Mouse (Mus musculus) hindbrain, embryonic 10.5 days (tissue): ENCODE measurements around the gene Olfr651. TPM values are rescaled to one million over a fixed set of nuclear protein-coding genes. Genes with fewer than 3 reads are reported as not detected.
A peak's percentile ranks its signal among the peaks of the same experiment; 100 is the strongest.
"Not testable (repeated sequence)": the region's sequence is repeated elsewhere in the genome, so short reads cannot be mapped to it uniquely, and the experiment has no call there.

ENCODE experiments used
- DNase-seq: peaks from one replicate; pipeline ENCODE4 v3.0.0-alpha.2; 2017; ENCODE audit warnings: low spot score
- H3K27ac ChIP-seq: fragments of 300-500 bp; sonication (generic); 2 replicates; pipeline ENCODE4 v1.5.1; 2016; ENCODE audit warnings: mild to moderate bottlenecking, moderate library complexity
- H3K27me3 ChIP-seq: fragments of 300-500 bp; sonication (generic); 2 replicates; pipeline ENCODE4 v1.6.1; 2016; ENCODE audit warnings: mild to moderate bottlenecking; ENCODE audit not compliant: poor library complexity, insufficient read depth, severe bottlenecking
- H3K36me3 ChIP-seq: fragments of 300-500 bp; sonication (generic); 2 replicates; pipeline ENCODE4 v1.6.1; 2016; ENCODE audit warnings: mild to moderate bottlenecking, moderate library complexity
- H3K4me1 ChIP-seq: fragments of 300-500 bp; sonication (generic); replicated peaks from 2 replicates; pipeline ENCODE4 v1.6.1; 2016; ENCODE audit warnings: mild to moderate bottlenecking
- H3K4me3 ChIP-seq: fragments of 300-500 bp; sonication (generic); 2 replicates; pipeline ENCODE4 v1.5.1; 2016; ENCODE audit warnings: mild to moderate bottlenecking, moderate library complexity
- H3K9me3 ChIP-seq: fragments of 300-500 bp; sonication (generic); 2 replicates; pipeline ENCODE4 v1.6.1; 2016; ENCODE audit warnings: mild to moderate bottlenecking, moderate library complexity
- WGBS: fragments of 180-500 bp; shearing (Covaris S2); methylation state at CpG from one replicate; pipeline ENCODE4 v1.1.7; 2016; 5-methylcytosine and 5-hydroxymethylcytosine counted together
- polyA plus RNA-seq: library from polyadenylated mRNA; unstranded; fragments of >200 nt; fragmentation: Nextera tagmentation; extraction: Ambion mirVana; gene quantifications from 2 replicates; pipeline ENCODE4 v1.2.1, GENCODE M21; 2016

The Olfr651 gene
- not detected in 2 replicates for polyA plus RNA-seq

DNA sequence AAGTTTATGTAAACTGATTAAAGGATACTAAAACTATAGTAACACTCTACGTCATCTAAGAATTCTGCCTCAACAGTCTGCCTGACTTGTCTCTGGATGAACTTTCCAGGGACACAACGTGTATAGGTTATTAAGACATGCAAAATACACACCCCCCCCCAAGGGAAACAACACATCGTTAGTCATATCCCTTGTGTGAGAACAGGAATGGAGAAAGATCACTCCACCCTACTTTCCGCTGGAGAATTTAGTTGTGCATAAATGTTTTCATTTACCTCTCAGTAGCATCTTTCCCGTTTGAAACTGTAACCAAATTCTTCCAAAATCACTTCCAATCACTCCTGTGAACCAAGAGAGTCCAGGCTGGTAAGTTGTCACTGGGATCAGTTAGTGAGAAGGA is at the start of gene Olfr651:
TSS of gene Olfr651 (plus strand) at position 301 of the 400 bp plus-strand sequence.
- H3K9me3 ChIP-seq = 0 out of 2 replicates have a peak, but pooled peaks cover 6% of the 10 kb centered on the region
- H3K4me1 ChIP-seq = no peaks in the 10 kb centered on the region
- no peaks in the 10 kb centered on the region for H3K36me3 ChIP-seq
- H3K4me3 ChIP-seq = no peak within 1 kb of the TSS
- no peak within 1 kb of the TSS for H3K27ac ChIP-seq
- H3K27me3 ChIP-seq = no peaks in the 10 kb centered on the region
- 79% methylated on average over 5 of the region's 5 CpGs for WGBS
- no peak for DNase-seq

DNA sequence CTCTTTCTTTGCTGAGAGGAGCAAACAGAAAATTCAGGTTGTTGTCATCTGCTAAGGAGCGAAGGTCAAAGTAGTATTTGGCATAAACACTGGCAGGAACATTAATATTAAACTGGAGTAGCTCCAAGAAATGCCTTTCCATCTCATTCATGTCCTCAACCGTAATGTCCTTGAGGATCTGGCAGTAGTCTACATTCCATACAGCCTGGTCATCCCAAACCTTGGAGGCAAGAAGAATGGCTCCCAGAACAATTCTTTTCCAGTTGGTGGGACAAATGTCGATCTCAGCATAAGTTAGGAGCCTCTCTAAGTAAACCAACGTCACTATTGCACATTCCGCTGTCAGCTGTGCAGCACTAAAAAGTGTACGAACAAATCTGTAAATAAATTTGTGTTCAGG is 48.7 kb upstream of the Olfr651 start:
- 76% methylated on average over 6 of the region's 6 CpGs for WGBS
- not testable (repeated sequence) for H3K4me3 ChIP-seq, H3K27me3 ChIP-seq, H3K36me3 ChIP-seq, H3K4me1 ChIP-seq, H3K27ac ChIP-seq, DNase-seq, H3K9me3 ChIP-seq

GRCm38 (mm10) chr7:104501589-104502371 is 48.2 kb upstream of the Olfr651 start:
- DNase-seq = peak; percentile 57
- peak overlapping the region; percentile 81 for H3K27ac ChIP-seq
- 3% methylated on average over 59 of the region's 59 CpGs for WGBS

GRCm38 (mm10) chr7:104507421-104508065 is 42.4 kb upstream of the Olfr651 start, which contains the start of gene Trim30d:
Gene Trim30d, minus strand, starts transcription at chr7:104507849.
- H3K36me3 ChIP-seq, H3K4me3 ChIP-seq, H3K9me3 ChIP-seq, H3K4me1 ChIP-seq, H3K27ac ChIP-seq, DNase-seq, H3K27me3 ChIP-seq: not testable (repeated sequence)

More at GRCm38 (mm10) chr7:104501589-104502371, 48.2 kb upstream of the Olfr651 start:
- Histone ChIP-seq H3K9me3 (no peaks in the 10 kb centered on the region), H3K27me3 (no peaks in the 10 kb centered on the region), H3K4me1 (no peaks in the 10 kb centered on the region), H3K36me3 (no peaks in the 10 kb centered on the region), H3K4me3 (peak overlapping the region; percentile 60)

GRCm38 (mm10) chr7:104552700-104553099 is 2.8 kb downstream of the Olfr651 start:
- 73% methylated on average over 1 of the region's 1 CpGs for WGBS
- Histone ChIP-seq H3K36me3 (no peaks in the 10 kb centered on the region), H3K27me3 (no peaks in the 10 kb centered on the region), H3K4me3 (no peak overlapping the region), H3K4me1 (no peaks in the 10 kb centered on the region), H3K9me3 (no peaks in the 10 kb centered on the region), H3K27ac (no peak overlapping the region)
- DNase-seq = no peak

- H3K4me3 ChIP-seq = no peak within 1 kb of the TSS
- no peaks in the 10 kb centered on the region for H3K36me3 ChIP-seq
- H3K4me1 ChIP-seq = no peaks in the 10 kb centered on the region
- DNase-seq = no peak
- H3K27ac ChIP-seq = no peak within 1 kb of the TSS
- H3K9me3 ChIP-seq = no peaks in the 10 kb centered on the region
- no peaks in the 10 kb centered on the region for H3K27me3 ChIP-seq
These were observed 10.7 kb downstream of the Olfr651 start, which contains the start of gene Olfr652 for GRCm38 (mm10) chr7:104560601-104561000. Gene Olfr652, plus strand, starts transcription at chr7:104560901.

- no peaks in the 10 kb centered on the region for H3K36me3 ChIP-seq
- H3K9me3 ChIP-seq = no peaks in the 10 kb centered on the region
- DNase-seq = no peak
- H3K27ac ChIP-seq = no peak within 1 kb of the TSS
- WGBS = 78% methylated on average over 2 of the region's 2 CpGs
- no peaks in the 10 kb centered on the region for H3K27me3 ChIP-seq
- no peak within 1 kb of the TSS for H3K4me3 ChIP-seq
- no peaks in the 10 kb centered on the region for H3K4me1 ChIP-seq
These were observed 27.1 kb downstream of the Olfr651 start, which contains the start of gene Olfr653 for GRCm38 (mm10) chr7:104577014-104577413. Gene Olfr653, plus strand, starts transcription at chr7:104577314.

DNA sequence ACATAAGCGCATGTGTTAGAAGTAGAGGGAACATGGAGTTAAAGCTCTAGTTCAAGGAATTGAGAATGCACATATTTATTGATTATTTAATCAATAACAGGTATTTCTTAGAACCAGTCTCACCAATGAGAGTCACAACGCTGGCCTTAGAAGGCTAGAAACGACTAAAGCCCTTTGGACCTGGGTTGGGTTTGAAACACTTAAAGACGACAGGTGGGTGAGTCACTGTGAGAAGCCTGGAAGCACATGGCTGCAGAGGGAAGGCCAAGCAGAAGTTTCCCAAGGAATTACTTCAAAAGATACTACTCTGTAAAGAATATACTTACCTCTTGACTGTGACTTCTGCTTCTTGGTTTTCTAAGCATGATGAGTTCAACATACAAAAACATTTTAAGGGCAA is 30.9 kb downstream of the Olfr651 start:
- H3K4me3 ChIP-seq = no peak overlapping the region
- H3K27me3 ChIP-seq = no peaks in the 10 kb centered on the region
- no peak for DNase-seq
- no peaks in the 10 kb centered on the region for H3K9me3 ChIP-seq
- no peaks in the 10 kb centered on the region for H3K4me1 ChIP-seq
- 93% methylated on average over 4 of the region's 4 CpGs for WGBS
- no peak overlapping the region for H3K27ac ChIP-seq
- H3K36me3 ChIP-seq = no peaks in the 10 kb centered on the region

DNA sequence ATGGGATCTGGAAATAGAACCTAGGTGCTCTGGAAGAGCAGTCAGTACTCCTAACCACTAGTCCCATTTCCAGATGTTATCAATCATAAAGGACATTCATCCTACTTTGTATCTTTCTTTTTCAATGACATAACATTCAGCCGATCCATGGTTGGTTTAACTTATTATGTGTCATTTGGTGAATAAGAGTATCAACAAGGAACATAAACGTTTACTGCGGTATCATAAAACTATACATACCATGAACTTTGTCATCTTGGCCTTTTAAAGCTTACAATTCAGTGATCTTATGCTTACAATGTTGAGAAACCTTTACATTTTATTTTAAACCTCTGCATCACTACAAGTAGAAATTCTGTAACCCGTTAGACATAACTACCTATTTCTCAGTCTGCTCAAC is 31.5 kb downstream of the Olfr651 start:
- Histone ChIP-seq H3K4me1 (no peaks in the 10 kb centered on the region), H3K4me3 (no peak overlapping the region), H3K9me3 (no peaks in the 10 kb centered on the region), H3K36me3 (no peaks in the 10 kb centered on the region), H3K27me3 (no peaks in the 10 kb centered on the region), H3K27ac (no peak overlapping the region)
- no peak for DNase-seq
- 83% methylated on average over 4 of the region's 4 CpGs for WGBS

DNA sequence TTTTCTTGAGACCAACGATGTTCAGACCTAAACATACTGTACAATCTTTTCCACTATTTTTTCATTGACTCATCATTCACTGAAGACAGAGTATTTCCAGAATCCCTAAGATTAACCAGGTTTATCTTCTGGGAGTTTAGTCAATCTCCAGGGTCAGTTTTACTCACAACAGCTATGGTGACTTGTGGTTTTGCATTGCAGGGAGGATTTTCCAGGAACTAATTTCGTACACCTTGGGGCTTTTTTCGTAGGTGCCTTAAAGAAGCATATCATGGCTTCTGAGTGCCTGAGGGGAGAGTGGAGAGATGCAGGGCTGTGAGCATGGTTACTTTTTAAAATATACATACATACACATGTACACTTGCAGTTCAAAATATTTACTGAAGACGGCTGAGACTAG is 36.8 kb downstream of the Olfr651 start, which contains the start of gene Olfr654:
TSS of gene Olfr654 (plus strand) at position 301 of the 400 bp plus-strand sequence.
- 95% methylated on average over 4 of the region's 4 CpGs for WGBS
- H3K4me3 ChIP-seq = no peak within 1 kb of the TSS
- no peak within 1 kb of the TSS for H3K27ac ChIP-seq
- DNase-seq = no peak
- H3K36me3 ChIP-seq = no peaks in the 10 kb centered on the region
- H3K27me3 ChIP-seq = no peaks in the 10 kb centered on the region
- no peaks in the 10 kb centered on the region for H3K4me1 ChIP-seq
- no peaks in the 10 kb centered on the region for H3K9me3 ChIP-seq

DNA sequence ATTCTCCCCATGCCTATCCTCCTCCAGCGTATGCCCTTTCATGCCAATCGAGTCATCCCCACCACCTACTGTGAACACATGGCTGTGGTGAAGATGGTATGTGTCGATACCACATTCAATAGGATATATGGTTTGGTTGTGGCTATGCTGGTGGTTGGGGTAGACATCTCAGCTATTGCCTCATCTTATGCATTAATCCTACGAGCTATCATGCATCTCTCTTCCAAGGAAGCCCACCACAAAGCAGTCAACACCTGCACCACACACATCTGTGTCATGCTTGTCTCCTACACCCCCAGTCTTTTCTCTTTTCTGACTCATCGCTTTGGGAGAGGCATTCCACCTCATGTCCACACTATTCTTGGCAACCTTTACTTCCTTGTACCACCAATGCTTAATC is 38.3 kb downstream of the Olfr651 start:
- no peak for DNase-seq
- Histone ChIP-seq H3K27ac (no peak overlapping the region), H3K4me1 (no peaks in the 10 kb centered on the region), H3K36me3 (no peaks in the 10 kb centered on the region), H3K4me3 (no peak overlapping the region), H3K27me3 (no peaks in the 10 kb centered on the region), H3K9me3 (no peaks in the 10 kb centered on the region)
- WGBS = 86% methylated on average over 5 of the region's 5 CpGs

- Histone ChIP-seq H3K4me3 (no peak within 1 kb of the TSS), H3K4me1 (no peaks in the 10 kb centered on the region)
These were observed 51.7 kb downstream of the Olfr651 start, which contains the start of gene Olfr655 for GRCm38 (mm10) chr7:104601679-104602078. Gene Olfr655, minus strand, starts transcription at chr7:104601779.

GRCm38 (mm10) chr7:104603173-104603572 is 53.2 kb downstream of the Olfr651 start:
- Histone ChIP-seq H3K27ac (no peak overlapping the region), H3K9me3 (no peaks in the 10 kb centered on the region), H3K4me1 (no peaks in the 10 kb centered on the region), H3K36me3 (no peaks in the 10 kb centered on the region), H3K27me3 (no peaks in the 10 kb centered on the region), H3K4me3 (no peak overlapping the region)
- DNase-seq = peak; percentile 23
- 3% methylated on average over 3 of the region's 3 CpGs for WGBS

More at GRCm38 (mm10) chr7:104601679-104602078, 51.7 kb downstream of the Olfr651 start, which contains the start of gene Olfr655:
- no peaks in the 10 kb centered on the region for H3K36me3 ChIP-seq
- no peaks in the 10 kb centered on the region for H3K27me3 ChIP-seq
- H3K9me3 ChIP-seq = no peaks in the 10 kb centered on the region
- DNase-seq = no peak
- H3K27ac ChIP-seq = no peak within 1 kb of the TSS
- 92% methylated on average over 2 of the region's 2 CpGs for WGBS
